Mouse (Mus musculus): Measurements from ENCODE around the gene Nuak2. TPM values are rescaled to one million over a fixed set of nuclear protein-coding genes. Genes with fewer than 3 reads are reported as not detected.

The Nuak2 gene
- polyA plus RNA-seq, 1 experiment from 2014 or later, result 21.1 TPM

DNA sequence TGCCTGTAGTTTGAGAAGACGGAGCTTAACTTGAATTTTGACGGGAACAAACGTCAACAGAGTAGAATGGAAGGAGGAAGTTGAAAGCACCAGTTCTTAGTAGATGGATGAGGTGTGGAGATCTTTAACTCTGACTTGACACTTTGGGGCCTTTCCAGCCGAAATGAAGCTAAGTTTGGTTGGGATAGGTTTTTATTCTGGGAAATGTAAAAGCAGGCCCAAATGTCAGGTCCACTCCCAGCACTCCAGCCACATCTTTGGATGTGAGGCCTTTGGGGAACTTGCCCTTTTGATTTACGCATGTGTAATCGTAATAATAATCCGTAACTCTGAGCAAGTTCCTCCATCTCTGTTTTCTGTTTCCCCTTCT lies 684 bp downstream of the Nuak2 start:
- WGBS, result 25% methylated on average over 7 of the region's 7 CpGs

DNA sequence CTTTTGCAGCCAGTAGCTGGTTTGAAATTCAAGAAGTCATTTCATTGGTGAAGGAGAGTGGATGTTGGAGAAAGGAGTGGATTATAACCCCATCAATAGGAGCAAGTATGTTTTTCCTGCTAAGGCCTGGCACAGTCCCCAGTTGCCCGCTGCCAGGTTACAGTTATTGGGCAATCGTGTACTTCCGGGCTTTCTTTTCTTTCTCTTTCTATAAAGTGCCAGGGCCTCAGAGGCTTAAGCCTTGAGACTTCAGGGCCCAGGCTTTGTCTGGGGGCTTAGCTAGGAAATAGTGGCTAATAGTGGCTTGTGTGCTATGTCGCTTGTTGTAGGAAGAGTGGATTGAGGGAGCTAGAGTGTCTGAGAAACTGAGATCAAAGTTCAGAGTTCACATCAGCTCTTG lies 1.5 kb downstream of the Nuak2 start:
- H3K9me3 ChIP-seq, result no peaks in the 10 kb centered on the region
- peaks cover 5% of the 10 kb centered on the region; the same call in 1 of the 2 replicates for H3K27me3 ChIP-seq
- WGBS, result 25% methylated on average over 4 of the region's 4 CpGs
- no peaks in the 10 kb centered on the region for H3K36me3 ChIP-seq
- peak overlapping the region; percentile 66 for H3K4me3 ChIP-seq
- H3K4me2 ChIP-seq, result peak overlapping the region; percentile 93
- ATAC-seq (ENCODE audit: borderline replicate concordance, extremely low read depth, low FRiP score, low TSS enrichment), result peak; percentile 33
- H3K9ac ChIP-seq, result peak overlapping the region; percentile 62; the same call in 1 of the 2 replicates
- H3K27ac ChIP-seq, result peak overlapping the region; percentile 92
- H3K4me1 ChIP-seq, result peaks cover 60% of the 10 kb centered on the region

More for the DNA sequence above, 684 bp downstream of the Nuak2 start:
- H3K4me1 ChIP-seq, result peaks cover 60% of the 10 kb centered on the region
- no peak for ATAC-seq (ENCODE audit: borderline replicate concordance, extremely low read depth, low FRiP score, low TSS enrichment)
- H3K4me3 ChIP-seq, result peak overlapping the region; percentile 66
- peak overlapping the region; percentile 92 for H3K27ac ChIP-seq
- peak overlapping the region; percentile 62 for H3K9ac ChIP-seq
- H3K9me3 ChIP-seq, result no peaks in the 10 kb centered on the region
- H3K4me2 ChIP-seq, result peak overlapping the region; percentile 93
- H3K36me3 ChIP-seq, result no peaks in the 10 kb centered on the region
- H3K27me3 ChIP-seq, result peaks cover 5% of the 10 kb centered on the region; the same call in 1 of the 2 replicates

- 30% methylated on average over 8 of the region's 8 CpGs for WGBS
- peak overlapping the region; percentile 92 for H3K27ac ChIP-seq
These were observed 2.3 kb downstream of the Nuak2 start for GRCm38 (mm10) chr1:132317894-132318863.

GRCm38 (mm10) chr1:132319242-132319641 lies 3.3 kb downstream of the Nuak2 start:
- Histone ChIP-seq H3K4me2 (peak overlapping the region; percentile 93), H3K27ac (peak overlapping the region; percentile 92), H3K36me3 (no peaks in the 10 kb centered on the region), H3K27me3 (peaks cover 5% of the 10 kb centered on the region; the same call in 1 of the 2 replicates), H3K4me3 (peak overlapping the region; percentile 18; the same call in 1 of the 2 replicates), H3K9me3 (no peaks in the 10 kb centered on the region), H3K4me1 (peaks cover 68% of the 10 kb centered on the region), H3K9ac (no peak overlapping the region)
- ATAC-seq (ENCODE audit: borderline replicate concordance, extremely low read depth, low FRiP score, low TSS enrichment), result peak; percentile 32
- WGBS, result 34% methylated on average over 5 of the region's 5 CpGs

More at GRCm38 (mm10) chr1:132317894-132318863, 2.3 kb downstream of the Nuak2 start:
- Histone ChIP-seq H3K9ac (peak overlapping the region; percentile 62; the same call in 1 of the 2 replicates), H3K4me3 (peak overlapping the region; percentile 66), H3K36me3 (no peaks in the 10 kb centered on the region), H3K9me3 (no peaks in the 10 kb centered on the region), H3K27me3 (peaks cover 5% of the 10 kb centered on the region; the same call in 1 of the 2 replicates), H3K4me2 (peak overlapping the region; percentile 93), H3K4me1 (peaks cover 66% of the 10 kb centered on the region)
- peak; percentile 44; the same call in 1 of the 2 replicates for ATAC-seq (ENCODE audit: borderline replicate concordance, extremely low read depth, low FRiP score, low TSS enrichment)

DNA sequence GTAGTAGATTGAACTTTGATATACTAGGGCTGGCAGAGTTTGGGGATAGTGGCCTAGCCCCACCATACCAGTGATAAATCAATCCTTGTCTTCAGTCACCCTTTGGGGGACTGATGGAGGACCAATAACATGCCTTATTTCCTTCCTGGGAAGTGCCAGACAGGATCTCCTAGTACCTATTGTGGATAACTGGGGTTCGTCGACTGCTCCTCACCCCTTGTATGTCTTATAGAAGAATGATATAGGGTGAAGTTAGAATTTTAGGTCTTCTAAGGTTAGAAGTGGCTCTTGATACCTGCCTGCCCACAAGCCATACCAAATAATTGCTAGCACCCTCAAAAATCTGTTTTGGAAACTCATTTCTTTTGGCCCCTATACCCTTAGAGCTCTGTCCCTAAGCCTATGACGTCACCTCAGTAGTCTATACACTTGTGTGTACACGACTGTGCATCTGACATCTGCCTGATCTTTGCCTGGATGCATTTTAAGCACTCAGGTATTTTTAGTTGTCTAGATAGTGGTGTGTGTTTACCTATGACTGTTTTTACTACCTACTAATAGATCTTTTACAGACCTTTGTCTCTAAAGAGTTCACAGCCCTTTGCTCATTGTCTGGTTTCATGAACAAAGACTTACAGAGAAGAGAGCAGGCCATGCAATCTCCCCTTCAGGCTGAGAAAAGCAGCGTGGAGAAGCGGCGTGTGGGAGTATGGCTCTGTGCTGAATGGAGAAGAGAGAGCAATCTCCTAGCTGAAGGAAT lies 6.1 kb downstream of the Nuak2 start:
- Histone ChIP-seq H3K27ac (peak overlapping the region; percentile 51; the same call in 1 of the 2 replicates), H3K27me3 (no peaks in the 10 kb centered on the region), H3K4me2 (no peak overlapping the region), H3K4me1 (peaks cover 60% of the 10 kb centered on the region), H3K36me3 (peaks cover 15% of the 10 kb centered on the region; the same call in 1 of the 2 replicates), H3K9me3 (no peaks in the 10 kb centered on the region), H3K9ac (no peak overlapping the region), H3K4me3 (no peak overlapping the region)
- no peak for ATAC-seq (ENCODE audit: borderline replicate concordance, extremely low read depth, low FRiP score, low TSS enrichment)
- WGBS, result 72% methylated on average over 7 of the region's 7 CpGs

DNA sequence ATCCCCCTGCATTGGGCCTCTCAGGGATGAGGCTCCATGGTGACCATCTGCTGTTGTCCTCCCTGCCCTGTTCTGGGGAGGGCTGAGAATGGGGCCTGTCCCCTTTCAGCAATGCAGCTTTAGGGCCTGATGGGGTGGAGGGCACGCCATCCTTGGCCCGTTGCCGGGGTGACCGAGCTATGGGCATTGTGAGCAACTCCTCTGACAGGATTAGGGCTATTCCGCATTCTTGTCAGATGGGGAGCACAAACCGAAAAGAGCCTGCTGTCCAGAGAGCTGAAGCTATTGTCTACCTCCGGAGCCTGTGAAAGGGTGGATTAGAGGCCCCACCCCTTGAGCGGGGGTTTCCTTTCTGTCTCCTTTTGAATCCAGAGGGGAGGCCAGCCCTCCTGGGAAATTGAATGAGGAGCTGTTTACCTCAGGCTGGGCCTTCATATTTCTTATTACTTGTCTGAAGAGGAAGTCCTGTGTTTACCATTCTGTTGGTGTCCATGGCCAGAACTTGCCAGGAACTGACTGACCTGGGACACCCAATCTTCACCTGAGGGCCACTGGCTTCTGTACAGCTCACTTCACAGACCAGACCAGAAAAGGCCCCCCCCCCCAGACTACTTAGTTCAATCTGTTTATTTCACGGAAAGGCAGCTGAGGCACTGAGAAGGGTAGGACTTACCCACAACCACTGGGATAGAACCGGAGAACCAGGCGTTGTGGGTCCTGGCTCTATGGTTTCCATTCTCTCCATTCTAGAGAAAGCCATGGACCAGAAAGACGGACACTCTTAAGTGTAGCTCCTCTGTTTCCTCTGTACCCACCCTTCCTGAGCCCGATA lies 7.0 kb downstream of the Nuak2 start:
- Histone ChIP-seq H3K9me3 (no peaks in the 10 kb centered on the region), H3K4me3 (no peak overlapping the region), H3K4me2 (peak overlapping the region; percentile 4; the same call in 1 of the 2 replicates), H3K9ac (no peak overlapping the region), H3K4me1 (peaks cover 58% of the 10 kb centered on the region), H3K36me3 (peaks cover 21% of the 10 kb centered on the region; the same call in 1 of the 2 replicates), H3K27me3 (no peaks in the 10 kb centered on the region), H3K27ac (peak overlapping the region; percentile 51; the same call in 1 of the 2 replicates)
- ATAC-seq (ENCODE audit: borderline replicate concordance, extremely low read depth, low FRiP score, low TSS enrichment), result no peak
- 33% methylated on average over 13 of the region's 13 CpGs for WGBS

GRCm38 (mm10) chr1:132326777-132327176 lies 10.9 kb downstream of the Nuak2 start:
- peaks cover 29% of the 10 kb centered on the region for H3K4me1 ChIP-seq
- no peak overlapping the region for H3K4me2 ChIP-seq
- H3K9ac ChIP-seq, result no peak overlapping the region
- H3K27ac ChIP-seq, result no peak overlapping the region
- no peaks in the 10 kb centered on the region for H3K27me3 ChIP-seq
- 0 out of 2 replicates have a peak, but pooled peaks have one; percentile 13 for ATAC-seq (ENCODE audit: borderline replicate concordance, extremely low read depth, low FRiP score, low TSS enrichment)
- H3K9me3 ChIP-seq, result no peaks in the 10 kb centered on the region
- H3K36me3 ChIP-seq, result peaks cover 51% of the 10 kb centered on the region
- 49% methylated on average over 9 of the region's 9 CpGs for WGBS
- H3K4me3 ChIP-seq, result no peak overlapping the region

DNA sequence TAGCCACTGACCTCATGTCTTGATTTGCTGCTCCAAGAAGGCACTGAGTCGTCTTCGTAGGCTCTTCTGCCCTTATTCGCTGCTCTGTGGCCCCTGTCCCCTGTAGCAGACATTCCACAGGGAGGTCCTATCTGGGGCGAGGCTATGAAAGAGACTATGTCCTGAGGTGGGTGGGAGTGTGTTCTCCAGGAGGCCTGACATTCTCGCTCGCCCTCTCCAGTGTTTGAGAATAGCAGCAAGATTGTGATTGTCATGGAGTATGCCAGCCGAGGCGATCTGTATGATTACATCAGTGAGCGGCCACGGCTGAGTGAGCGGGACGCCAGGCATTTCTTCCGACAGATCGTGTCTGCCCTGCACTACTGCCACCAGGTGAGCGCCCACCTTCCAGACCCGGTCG lies 11.6 kb downstream of the Nuak2 start:
- no peak overlapping the region for H3K27ac ChIP-seq
- H3K36me3 ChIP-seq, result peaks cover 58% of the 10 kb centered on the region
- H3K27me3 ChIP-seq, result no peaks in the 10 kb centered on the region
- H3K4me2 ChIP-seq, result no peak overlapping the region
- no peak overlapping the region for H3K9ac ChIP-seq
- WGBS, result 79% methylated on average over 17 of the region's 17 CpGs
- H3K4me1 ChIP-seq, result peaks cover 29% of the 10 kb centered on the region
- no peak for ATAC-seq (ENCODE audit: borderline replicate concordance, extremely low read depth, low FRiP score, low TSS enrichment)
- H3K9me3 ChIP-seq, result no peaks in the 10 kb centered on the region
- no peak overlapping the region for H3K4me3 ChIP-seq

GRCm38 (mm10) chr1:132328565-132328964 lies 12.6 kb downstream of the Nuak2 start:
- Histone ChIP-seq H3K4me2 (no peak overlapping the region), H3K9ac (no peak overlapping the region), H3K27me3 (no peaks in the 10 kb centered on the region), H3K9me3 (no peaks in the 10 kb centered on the region), H3K27ac (no peak overlapping the region), H3K36me3 (peaks cover 60% of the 10 kb centered on the region), H3K4me1 (peaks cover 31% of the 10 kb centered on the region), H3K4me3 (no peak overlapping the region)
- ATAC-seq (ENCODE audit: borderline replicate concordance, extremely low read depth, low FRiP score, low TSS enrichment), result no peak
- 66% methylated on average over 3 of the region's 3 CpGs for WGBS

DNA sequence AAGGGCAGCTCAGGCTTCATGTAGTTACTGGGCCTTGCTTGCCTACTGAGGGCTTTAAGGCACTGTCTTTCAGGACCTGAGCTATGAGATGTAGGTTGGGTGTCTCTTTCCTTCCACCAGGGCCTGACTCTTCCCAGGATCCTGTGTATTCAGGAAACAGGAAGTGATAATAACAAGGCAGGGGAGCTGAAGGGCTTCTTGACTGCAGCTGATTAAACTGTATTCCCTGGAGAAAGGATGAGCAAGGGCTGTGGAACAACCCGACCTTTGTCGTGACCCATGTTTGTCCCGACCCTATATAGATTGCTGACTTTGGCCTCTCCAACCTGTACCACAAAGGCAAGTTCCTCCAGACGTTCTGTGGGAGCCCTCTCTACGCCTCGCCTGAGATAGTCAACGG lies 13.7 kb downstream of the Nuak2 start:
- H3K4me2 ChIP-seq, result no peak overlapping the region
- H3K4me3 ChIP-seq, result no peak overlapping the region
- 72% methylated on average over 7 of the region's 7 CpGs for WGBS
- H3K9ac ChIP-seq, result no peak overlapping the region
- H3K27ac ChIP-seq, result no peak overlapping the region
- ATAC-seq (ENCODE audit: borderline replicate concordance, extremely low read depth, low FRiP score, low TSS enrichment), result no peak
- peaks cover 58% of the 10 kb centered on the region for H3K36me3 ChIP-seq
- no peaks in the 10 kb centered on the region for H3K9me3 ChIP-seq
- H3K4me1 ChIP-seq, result peaks cover 42% of the 10 kb centered on the region
- H3K27me3 ChIP-seq, result no peaks in the 10 kb centered on the region

- H3K36me3 ChIP-seq, result peaks cover 51% of the 10 kb centered on the region
These were observed 14.5 kb downstream of the Nuak2 start for GRCm38 (mm10) chr1:132330397-132330796.

More at GRCm38 (mm10) chr1:132330397-132330796, 14.5 kb downstream of the Nuak2 start:
- Histone ChIP-seq H3K9me3 (no peaks in the 10 kb centered on the region), H3K27me3 (no peaks in the 10 kb centered on the region), H3K27ac (no peak overlapping the region), H3K9ac (no peak overlapping the region), H3K4me3 (no peak overlapping the region), H3K4me1 (peaks cover 50% of the 10 kb centered on the region), H3K4me2 (no peak overlapping the region)
- ATAC-seq (ENCODE audit: borderline replicate concordance, extremely low read depth, low FRiP score, low TSS enrichment), result no peak
- 85% methylated on average over 15 of the region's 15 CpGs for WGBS

All from lung, embryonic 15.5 days (tissue).